Mouse (Mus musculus) cortical plate, adult 2 months (tissue): ENCODE results near the gene Maml3.

Experiments
- CTCF ChIP-seq: fragments of 200-500 bp; IDR thresholded peaks from 2 replicates; pipeline ENCODE4 v1.5.1; 2011; ENCODE audit warnings: mild to moderate bottlenecking, control low read depth, low read length; ENCODE audit not compliant: insufficient read depth; ENCODE audit errors: extremely low read depth
- POLR2A ChIP-seq: fragments of 200-500 bp; IDR thresholded peaks from 2 replicates; pipeline ENCODE4 v1.6.1; 2011; ENCODE audit warnings: mild to moderate bottlenecking, low read length, control low read depth; ENCODE audit not compliant: insufficient read depth; ENCODE audit errors: extremely low read depth

GRCm38 (mm10) chr3:52103531-52104181 is 1.2 kb downstream of the Maml3 start:
- no peak for TF ChIP-seq CTCF
- TF ChIP-seq POLR2A: no peak
